Mouse (Mus musculus): ENCODE measurements around the gene Rif1.

DNA sequence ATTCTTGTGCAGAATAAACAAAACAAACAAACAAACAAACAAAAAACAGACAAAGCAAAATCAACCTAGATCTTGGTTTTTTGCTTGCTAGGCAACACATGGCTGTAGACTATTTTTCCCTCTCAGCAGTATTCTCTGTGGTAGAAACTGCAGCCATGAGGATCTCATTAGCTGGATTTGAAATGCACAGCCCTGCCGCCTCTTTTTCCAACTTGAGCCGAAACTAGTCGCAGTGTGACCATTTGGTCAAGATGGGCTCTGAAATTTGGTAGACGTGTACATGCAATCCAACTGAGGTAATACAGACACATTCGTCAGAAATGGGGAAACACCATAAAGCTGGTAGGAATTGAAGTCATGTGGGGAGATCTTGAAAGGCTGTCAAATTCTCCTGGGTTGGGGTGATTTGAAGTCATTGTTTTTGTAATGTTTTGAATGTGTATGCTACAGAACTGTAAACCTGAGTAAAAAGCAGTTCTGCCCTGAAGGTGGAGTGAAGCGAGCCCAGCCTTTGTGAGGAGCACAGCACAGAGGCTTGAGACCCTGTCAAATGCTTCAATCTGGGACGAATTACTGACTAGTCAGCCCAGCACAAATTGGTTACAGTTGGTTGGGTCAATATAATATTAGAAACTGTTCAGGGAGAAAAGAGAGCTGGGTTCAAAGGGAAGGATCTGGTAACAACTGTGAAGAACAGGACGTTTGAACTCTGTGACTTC is 33.4 kb upstream of the Rif1 start:
- TF ChIP-seq TAL1 (conservative IDR thresholded peaks at IDR 0.05; ENCODE audit: low read depth, low read length) (no peak), CTCF (IDR thresholded peaks at IDR 0.05; ENCODE audit: low read depth, low read length) (no peak), GATA1 (IDR thresholded peaks at IDR 0.05; ENCODE audit: borderline replicate concordance, low read length) (no peak)

All from G1E (cell line).